Mouse (Mus musculus): ENCODE results near the gene Spout1.
"Not testable (repeated sequence)": the region's sequence is repeated elsewhere in the genome, so short reads cannot be mapped to it uniquely, and the experiment has no call there.

Gene Spout1

DNA sequence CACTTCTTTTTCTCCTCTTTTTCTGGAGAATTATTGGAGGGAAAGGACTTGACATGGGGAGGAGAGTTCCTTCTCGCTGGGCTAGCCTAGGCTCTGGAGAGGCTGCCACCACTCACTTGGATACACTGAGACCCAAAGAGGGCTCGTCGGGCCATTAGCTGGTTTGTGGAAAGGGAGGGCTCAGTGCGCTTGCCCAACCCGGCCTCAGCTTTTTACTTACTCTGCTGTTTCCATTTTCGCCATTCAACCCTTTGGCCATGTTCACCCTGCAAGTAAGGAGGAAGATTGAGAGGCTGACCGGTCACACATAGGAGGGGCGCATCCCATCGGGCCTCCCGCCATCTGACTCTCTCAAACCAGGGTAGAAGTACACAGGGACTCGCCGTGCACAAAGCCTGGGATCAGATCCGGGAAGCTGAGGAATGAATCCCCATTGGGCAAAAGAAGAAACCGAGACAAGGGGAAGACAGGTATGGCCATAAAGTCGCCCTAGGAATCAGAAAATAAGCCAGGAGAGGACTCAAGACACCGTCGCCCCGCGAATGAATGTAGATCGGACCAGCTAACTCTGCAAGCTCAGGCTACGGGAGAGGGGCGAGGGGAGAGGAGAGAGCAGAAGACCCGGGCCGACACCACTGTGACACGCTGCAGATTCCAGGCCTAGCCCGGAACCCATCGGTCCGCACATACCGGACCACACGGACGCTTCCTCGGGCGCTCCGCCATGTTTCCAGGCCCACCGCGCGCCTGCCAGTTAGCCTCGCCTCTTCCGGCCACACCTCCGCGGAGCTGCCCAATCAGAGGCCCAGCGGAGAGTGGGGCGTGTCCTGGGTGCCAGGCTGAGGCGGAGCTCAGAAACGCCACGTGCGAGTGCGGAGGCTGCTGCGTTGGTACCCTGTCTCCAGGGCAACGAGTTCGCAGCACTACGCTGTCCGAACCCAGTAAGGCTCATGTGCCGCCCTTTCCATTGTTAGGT is at the start of gene Spout1:
Gene Spout1, minus strand, starts transcription at position 760 of the 976 bp plus-strand sequence.
- DNase-seq (ENCODE audit: low spot score): peak; percentile 96

DNA sequence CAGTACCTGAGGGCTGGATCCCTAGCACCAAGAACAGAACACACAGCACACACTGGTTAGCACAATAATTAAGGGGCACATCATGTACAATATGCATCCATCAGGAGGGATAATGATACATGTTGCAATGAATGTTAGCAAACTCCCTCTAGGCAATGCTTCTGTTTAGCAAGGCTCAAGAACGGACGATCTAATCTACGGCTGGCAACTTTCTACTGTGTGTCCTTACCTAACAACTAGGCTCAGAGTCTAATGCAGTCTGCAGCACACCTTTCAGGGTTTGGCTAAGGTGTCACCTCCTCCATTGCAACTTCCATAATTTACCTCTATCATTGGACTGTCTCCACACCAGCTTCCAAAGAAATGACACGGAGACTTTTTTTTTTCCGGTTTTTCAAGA is 38.0 kb upstream of the Spout1 start:
- DNase-seq (ENCODE audit: low spot score): no peak

DNA sequence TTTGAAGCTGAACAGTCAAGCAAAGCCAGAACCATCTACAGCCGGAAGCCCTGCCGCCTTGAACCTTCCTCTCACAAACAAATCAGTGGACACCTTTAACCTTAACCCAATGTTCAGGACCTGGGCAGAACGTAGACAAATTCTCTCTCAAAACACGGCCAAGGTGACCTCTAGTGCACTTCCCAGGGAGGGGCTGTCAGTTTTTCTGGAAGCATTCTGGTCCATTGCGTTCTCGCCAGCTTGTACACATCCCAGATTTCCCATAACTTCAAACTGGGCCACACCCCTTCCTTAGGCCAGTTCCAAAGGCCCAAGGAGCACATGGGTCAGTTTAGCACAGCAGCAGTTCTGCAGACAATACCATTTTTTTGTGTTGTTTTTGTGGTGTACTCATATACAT is 37.2 kb upstream of the Spout1 start:
- no peak for DNase-seq (ENCODE audit: low spot score)

DNA sequence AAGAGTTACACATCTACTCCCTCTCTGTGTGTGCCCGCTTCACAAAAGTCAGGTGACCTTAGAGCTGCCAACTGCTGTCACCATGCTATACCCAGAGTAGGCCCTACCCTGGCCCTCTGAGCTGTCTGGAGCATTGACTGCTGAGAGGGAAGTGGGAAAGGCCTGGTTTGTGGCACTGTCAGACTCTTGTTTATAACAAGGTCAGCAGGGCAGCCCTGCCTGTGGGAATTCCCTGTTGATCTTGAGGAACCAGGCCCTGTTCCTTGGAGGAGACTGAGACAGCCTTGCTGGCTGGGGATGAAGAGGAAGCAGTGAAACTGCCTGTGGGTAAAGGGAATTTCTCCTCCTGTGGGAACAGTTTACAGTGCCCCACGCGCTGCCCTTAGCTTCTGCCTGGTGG is 36.5 kb upstream of the Spout1 start:
- DNase-seq (ENCODE audit: low spot score): no peak

DNA sequence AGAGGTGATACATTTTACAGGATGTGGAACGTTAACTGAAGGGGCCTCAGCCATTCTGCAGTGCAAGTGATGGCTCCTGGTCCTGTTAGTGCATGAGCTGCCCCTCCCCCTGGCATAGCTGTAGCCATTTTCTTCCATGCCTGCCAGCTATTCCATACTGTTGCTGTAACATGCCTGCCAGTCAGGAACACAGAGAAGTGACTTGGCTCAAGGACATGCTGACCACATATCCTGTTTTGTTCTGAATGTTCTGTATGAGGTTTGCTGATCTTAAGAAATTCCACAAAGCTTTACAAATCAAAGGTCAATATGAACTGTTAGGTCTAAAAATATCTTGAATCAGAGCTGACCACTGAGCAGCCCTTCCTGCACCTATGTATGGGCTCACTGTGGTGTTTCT is 34.7 kb upstream of the Spout1 start:
- no peak for DNase-seq (ENCODE audit: low spot score)

DNA sequence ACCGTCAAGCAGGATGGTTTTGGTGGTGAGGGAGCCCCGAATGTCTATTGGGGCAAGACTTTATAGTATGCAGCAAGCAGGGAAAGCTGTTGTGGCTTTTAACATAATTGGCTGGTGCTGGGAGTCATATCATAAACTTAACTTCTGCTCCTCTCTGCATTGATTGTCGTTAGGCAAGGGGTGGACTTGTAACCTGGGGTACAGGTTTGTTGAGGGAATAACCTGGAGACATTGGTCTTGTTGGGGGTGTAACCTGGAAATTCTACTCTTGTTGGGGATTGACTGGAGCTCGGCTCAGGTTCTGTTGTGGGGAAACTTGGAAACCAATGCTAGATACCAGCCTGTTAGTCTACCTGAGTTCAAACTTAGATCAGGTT is 33.9 kb upstream of the Spout1 start:
- DNase-seq (ENCODE audit: low spot score): no peak

DNA sequence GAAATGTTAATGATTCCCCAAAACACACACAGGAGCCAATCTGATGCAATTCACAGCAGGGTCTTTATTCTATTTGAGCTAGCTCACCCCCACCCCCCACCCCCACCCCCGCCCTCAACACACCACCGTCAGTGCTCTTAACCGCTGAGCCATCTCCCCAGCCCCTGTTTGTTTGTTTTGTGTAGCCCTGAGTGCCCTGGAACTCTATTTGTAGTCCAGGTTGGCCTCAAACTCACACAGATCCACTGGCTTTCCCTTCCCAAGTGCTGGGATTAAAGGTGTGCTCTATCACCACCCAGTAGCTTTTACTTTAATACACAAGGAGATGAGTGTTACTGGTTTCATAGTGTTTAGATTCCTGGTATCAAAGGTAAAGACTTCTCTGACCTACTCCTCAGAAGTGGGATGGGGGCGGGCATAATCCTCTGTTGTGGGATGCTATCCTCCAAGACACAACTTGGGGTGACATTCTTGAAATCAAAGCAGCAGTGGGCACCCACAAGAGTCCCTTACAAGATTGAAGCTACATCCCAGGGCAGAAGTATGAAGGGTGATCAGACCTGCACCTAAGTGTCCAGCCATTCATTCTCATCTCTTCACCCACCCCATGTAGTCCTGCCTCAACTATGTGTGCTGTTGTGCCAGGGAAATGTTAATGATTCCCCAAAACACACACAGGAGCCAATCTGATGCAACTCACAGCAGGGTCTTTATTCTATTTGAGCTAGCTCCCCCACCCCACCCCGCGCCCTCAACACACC is 33.3 kb upstream of the Spout1 start:
- DNase-seq (ENCODE audit: low spot score): no peak

DNA sequence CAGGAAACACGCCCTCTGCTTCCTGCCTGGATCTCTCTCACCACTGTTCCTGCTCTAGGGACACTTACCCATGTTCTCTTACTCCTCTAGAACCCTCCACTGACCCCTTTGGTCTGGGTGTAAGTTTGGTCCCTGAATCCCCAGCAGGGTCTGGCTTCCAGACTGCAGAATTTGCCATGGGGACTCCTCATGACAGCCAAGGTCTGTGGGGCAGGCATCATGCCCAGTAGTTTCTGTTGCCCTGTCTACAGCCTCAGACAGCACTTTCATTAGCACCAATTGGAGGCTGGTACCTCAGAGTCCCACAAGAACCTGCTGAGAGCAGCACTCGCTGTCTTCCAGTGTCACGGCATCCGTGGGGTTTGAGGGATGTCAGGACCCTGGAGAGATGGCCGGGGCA is 29.6 kb upstream of the Spout1 start:
- DNase-seq (ENCODE audit: low spot score): no peak

DNA sequence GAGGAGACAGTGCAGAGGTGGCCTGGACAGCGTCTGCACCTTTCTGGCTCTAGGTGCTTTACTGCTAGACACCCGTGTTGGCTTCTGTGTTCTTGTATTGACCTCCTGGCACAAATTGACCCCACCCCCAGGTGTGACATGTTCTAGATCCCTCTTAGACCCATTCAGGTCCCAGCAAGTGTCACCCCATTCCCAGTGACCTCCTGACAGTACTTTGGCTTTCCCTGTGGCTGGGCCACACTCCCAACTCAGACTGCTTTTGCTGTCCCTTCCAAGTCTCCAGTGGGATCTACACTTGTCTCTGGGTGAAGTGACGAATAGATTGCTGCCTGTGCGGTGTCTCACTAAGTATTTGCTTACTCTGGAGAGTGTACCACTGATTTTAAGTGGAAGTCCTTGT is 29.1 kb upstream of the Spout1 start:
- DNase-seq (ENCODE audit: low spot score): no peak

DNA sequence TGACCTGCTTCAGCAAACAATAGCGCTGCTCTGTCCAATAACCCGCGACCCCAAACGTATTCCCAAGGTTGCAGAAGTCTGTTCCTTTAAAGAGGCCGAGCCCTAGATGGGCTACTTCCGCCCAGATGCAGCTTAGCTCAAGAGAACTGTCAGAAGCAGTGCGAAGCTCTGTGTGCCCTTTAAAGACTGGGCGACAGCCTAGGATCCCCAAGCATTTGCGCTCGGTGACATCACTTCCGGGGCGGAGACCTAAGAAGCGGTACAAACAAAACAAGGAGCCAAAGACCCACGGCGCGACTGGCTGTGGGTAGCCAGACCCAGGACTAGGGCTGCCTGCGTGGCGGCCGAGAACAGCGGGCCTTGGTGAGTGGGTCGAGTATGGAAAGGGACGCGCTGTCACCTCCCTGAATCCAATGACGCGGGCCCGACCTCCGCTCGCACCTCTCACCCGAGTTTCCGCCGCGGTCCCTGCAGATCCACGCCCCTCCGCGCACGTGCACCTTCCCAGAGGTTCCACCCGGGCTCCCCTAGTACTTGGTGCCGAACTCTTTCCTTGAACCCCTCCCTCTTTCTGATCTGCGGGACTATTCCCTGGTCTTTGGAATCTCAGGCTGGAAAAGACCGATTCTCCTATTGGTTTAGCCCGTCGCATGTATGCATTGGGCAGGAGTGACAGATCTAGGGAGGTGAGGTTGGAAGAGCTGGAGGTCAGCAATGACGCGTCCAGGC is 27.5 kb upstream of the Spout1 start, which contains the start of gene Kyat1:
Gene Kyat1, minus strand, starts transcription at position 219 of the 729 bp plus-strand sequence.
- DNase-seq (ENCODE audit: low spot score): peak; percentile 95

DNA sequence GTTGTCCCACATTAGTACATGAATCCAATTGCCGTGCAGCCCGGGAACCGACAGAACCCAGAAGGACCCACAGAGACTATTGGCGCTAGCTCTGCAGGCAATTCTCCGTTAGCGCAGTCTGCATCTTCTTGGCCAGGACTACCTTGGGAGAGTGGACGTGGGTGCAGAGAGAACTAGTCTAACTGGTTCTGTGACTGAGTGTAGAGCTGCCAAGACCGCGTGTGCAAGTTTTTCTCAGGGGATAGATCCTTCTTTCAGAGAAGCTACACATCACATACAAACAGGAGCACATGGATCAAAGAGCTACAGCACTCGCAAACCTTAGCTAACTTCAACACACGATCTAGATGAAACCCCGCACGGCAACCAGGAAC is 27.0 kb upstream of the Spout1 start:
- no peak for DNase-seq (ENCODE audit: low spot score)

DNA sequence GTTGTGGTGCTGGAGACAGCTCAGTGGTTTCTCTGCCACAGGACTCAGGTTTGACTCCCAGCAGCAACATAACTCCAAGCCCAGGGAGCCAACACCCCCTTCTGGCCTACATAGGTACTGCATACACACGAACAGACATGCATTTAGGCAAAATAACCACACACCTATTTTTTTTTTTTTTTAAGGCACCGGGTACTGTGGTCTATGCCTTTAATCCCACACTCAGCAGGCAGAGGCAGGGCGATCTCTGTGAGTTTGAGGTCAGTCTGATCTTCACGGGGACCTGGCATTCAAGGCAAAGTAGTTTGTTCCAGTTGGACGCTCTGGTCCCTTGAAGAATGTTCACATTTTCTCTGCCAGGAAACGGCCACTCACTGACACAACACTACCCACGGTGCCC is 25.2 kb upstream of the Spout1 start:
- DNase-seq (ENCODE audit: low spot score): peak; percentile 56

DNA sequence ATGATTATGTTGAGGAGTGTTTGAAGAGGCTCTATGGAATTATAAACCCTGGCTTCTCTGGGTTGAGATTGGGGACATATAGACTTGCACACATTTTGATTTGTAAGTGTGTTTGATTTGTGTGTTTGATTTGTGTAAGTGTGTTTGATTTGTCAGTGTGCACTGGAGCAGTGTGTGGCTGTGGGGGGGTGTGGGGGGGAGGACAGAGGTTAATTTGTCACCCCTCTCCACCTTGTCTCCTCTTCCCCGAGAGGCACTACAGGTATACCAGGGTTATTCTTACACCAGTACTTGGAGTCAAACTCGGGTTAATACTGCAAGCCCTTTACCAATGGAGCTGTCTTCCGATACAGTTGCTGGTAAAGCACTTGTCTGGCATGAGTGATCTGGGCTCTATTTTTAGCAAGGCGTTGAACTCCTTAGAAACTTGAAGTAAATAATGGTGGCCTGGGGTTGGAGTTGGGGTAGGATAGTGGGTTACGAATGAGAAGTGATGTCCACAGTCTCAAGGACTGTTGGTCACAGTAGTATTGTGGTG is 22.2 kb upstream of the Spout1 start:
- DNase-seq (ENCODE audit: low spot score): no peak

DNA sequence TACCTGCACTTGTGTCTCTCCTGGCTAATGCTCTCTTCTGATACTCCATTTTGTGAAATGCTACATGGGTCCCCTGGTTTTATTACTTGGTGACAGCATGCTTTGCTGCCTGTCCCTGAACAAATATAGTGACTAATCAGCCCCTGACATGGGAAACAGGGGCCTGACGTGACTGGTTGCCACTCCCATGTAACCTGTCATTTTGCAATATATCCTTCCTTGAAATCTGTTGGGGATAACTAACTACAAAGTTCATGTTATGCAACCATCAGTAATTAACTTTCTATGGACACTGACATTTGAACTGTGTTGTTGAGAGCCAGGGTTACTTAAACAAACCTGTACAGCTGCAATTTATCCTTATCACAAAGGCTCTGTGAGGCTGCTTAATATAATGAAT is 21.7 kb upstream of the Spout1 start:
- no peak for DNase-seq (ENCODE audit: low spot score)

DNA sequence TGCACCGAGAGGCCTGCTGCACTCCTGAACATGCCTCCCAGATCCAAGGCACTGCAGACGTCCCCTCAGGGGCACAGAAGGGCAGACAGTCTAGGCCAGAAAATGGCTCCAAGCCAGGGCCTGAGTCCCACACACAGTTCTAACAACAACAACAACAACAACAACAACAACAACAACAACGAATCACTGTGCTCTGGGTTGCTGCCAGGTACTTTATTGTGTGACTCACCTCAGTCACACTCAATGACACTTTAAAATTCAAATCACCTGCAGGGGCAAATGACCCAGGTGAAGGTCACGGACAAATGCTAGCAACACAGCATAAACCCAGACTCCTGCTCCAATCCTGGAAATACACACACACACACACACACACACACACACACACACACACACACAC is 19.8 kb upstream of the Spout1 start:
- no peak for DNase-seq (ENCODE audit: low spot score)

DNA sequence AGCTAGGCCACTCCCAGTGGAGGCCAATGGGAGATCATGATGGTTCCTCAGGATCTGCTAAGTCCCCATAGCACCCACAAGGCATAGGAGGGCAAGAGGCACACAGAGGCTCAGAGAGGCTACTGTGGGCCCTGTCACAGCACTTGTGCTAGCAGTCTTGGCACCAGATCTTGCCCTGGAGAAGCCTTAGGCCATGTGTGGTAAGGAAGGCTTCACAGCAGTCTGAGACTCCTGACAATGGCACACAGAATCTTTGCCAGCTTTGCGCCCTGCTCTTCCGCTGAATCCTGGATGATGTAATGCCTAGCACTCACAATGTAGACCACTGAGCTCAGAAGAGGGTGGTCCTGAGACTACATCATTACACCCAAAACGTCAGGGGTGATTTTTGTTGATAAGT is 16.4 kb upstream of the Spout1 start:
- DNase-seq (ENCODE audit: low spot score): no peak

DNA sequence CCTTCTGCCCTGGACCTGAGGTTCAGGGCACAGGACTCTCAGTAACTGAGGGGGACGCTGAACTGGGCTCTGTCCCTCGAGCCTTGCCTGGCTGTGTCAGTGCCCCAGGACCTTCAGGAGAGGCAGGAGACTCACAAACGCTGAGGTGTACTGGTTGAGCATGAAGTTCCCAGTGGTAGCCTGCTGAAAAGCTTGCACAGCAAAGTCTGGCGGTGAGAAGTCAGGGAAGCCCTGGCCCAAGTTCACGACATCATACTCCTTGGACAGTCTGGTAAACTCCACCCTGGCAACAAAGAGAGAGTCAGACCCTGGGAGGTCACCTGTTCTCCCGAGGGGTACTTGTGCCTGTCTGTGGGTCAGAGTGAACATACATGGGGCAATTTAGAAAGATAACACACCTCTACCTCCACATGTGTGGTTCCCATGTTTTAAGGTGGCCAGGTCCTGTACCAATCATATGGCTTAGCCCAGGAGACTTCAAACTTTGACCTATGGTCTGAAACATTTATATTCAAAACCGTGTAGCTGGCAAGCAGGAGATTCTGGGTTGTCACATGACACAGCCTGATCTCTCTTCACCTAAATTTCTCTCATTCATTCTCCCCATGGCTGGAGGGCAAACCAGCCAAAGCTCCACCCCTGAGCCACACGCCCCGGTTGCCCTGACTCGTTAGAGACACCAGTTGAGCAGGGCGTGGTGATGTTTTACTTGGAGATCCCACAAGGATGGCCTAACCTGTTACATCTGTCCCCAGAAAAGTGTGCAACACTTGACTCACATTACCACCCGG is 13.7 kb upstream of the Spout1 start:
- no peak for DNase-seq (ENCODE audit: low spot score)

DNA sequence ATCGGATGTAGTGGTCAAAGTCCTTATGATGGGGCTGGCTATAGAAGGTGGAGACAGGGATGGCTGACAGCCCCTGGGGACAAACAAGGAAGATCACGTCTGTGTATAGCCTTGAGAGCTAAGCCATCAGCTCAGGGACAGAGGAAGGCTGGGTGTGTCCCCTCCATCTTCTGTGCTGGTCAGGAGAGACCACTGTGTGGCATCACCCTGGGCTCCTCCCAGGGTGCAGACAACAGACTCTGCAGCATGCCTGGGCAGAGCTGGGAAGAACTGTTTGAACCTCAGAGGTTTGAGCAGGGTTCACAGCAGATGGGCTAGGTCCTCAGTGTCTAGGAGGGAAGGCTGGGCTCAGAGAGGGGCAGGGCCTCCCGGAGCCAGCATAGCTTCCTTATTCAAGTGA is 7.4 kb upstream of the Spout1 start:
- DNase-seq (ENCODE audit: low spot score): no peak

DNA sequence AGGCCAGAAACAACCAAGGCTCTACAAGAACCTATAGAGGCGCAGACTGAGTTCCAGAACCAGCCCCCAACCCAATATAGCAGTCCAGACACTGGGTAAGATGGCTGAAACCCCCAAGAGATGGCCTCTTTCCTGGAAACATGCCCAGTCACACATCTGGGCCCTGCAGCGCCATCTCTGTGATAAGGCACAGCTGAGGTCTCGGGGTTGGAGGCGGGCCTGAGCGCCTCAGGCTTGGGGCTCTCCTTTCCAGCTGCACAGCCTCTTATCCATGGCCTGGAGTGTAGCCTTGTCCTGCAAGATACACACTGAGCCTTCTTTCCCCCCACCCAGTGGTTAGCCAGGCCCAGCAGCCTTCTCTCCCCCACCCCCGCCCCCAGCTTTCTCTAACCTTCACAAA is 7.0 kb upstream of the Spout1 start:
- no peak for DNase-seq (ENCODE audit: low spot score)

DNA sequence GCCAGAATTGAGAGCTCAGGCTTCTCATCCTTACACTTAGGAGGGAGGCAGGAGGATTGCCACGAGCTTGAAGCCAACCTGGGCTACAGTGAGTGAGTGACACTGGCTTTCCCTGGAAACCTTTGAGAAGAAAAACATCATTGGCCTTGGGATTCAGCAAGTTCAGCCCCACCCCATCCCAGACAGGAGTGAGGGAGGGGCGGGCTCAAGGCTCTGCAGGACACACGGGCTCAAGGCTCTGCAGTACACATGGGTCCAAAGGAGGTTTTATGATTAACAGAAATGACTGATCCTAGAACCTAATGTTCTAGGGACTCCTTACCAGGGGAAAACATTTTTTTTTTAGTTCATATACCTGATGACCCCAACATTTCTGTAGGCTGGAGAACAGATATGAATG is 5.5 kb upstream of the Spout1 start:
- no peak for DNase-seq (ENCODE audit: low spot score)

DNA sequence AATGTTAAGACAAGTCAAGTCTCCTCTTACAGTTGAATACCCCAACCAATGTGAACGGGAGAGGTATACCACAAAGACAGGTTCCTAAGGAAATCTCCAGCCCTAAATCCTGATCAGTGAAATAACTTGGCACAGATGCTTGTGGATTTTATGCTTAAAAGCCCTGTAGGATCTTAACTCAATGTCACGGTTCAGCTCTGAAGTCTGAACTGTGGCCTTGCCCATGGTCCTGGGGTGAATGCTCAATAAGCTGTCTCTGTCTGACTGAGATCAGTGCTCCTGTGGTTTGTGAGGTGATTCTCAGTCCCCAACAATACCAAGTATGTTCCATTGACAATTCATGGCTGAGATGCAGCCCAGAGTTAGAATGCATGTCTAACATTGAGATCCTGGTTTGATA is 4.2 kb upstream of the Spout1 start:
- no peak for DNase-seq (ENCODE audit: low spot score)

DNA sequence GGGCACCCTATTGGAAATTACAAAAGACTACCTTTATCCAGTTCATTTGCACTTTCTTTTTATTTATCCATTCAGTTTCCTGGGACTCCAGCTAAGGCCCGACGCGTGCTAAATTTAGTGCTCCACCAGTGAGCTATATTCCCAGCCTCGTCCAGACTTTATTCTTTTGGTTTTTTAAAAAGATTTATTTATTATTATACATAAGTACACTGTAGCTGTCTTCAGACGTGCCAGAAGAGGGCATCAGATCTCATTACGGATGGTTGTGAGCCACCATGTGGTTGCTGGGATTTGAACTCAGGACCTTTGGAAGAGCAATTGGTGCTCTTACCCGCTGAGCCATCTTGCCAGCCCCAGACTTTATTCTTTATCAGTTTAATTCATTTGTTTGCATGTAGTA is 452 bp upstream of the Spout1 start:
- not testable (repeated sequence) for DNase-seq (ENCODE audit: low spot score)
